In the genomic region with DNA sequence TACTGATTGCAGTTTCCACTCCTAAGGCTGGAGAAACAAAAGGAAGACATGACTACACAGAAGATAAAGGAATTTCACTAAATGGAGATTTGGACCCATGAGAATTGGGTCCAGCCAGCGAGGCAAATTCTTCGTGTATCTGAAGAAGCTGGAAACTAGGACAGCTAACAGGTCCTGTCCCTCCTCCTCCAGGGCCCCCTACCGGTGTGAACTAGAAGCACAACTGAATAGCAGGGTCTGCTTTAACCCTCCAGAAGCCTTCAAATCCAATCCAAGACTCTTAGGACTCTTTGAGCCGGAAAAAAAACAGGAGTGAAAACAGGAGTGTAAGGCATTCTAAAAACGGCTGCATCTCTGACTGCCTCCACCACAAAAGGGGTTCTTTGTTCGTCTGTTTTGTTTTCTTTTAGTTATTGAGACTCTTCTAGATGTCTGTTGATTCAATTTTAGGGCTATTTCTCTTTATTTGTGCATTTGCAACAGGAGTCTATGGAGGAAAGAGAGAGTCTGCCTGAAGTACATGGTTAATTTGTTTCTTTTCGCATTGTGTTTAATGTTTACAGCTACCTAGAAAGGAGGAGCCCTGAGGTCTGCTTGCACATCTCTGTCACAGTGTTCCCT, we compare ENCODE assay signal across 8 mouse cellular contexts. TPM values are rescaled to one million over a fixed set of nuclear protein-coding genes. Genes with fewer than 3 reads are reported as not detected.
A peak's percentile ranks its signal among the peaks of the same experiment; 100 is the strongest.
DNase-seq lines count a peak whose midpoint lies in the region; ATAC-seq and TF ChIP-seq lines count a peak whose summit lies in the region.

No protein-coding gene starts in this region.

- H3K4me2 ChIP-seq in embryonic facial prominence, embryonic 15.5 days (replicated peaks): peak overlapping the region; percentile 95; the same call in 1 of the 2 replicates
- H3K4me2 ChIP-seq in midbrain, embryonic 14.5 days (ENCODE audit: low read length): peak overlapping the region; percentile 88

- no peak overlapping the region for H3K4me3 ChIP-seq in left cerebral cortex, adult 2 months
- no peak overlapping the region for H3K4me3 ChIP-seq in embryonic facial prominence, embryonic 15.5 days (replicated peaks)
- H3K4me3 ChIP-seq in midbrain, embryonic 14.5 days (replicated peaks; ENCODE audit: low read depth, low read length): no peak overlapping the region
- no peak overlapping the region for H3K4me3 ChIP-seq in lung, adult 2 months (replicated peaks; ENCODE audit: extremely low read depth, low read depth, low read length)

- no peaks in the 10 kb centered on the region for H3K36me3 ChIP-seq in embryonic facial prominence, embryonic 15.5 days
- no peaks in the 10 kb centered on the region for H3K36me3 ChIP-seq in midbrain, embryonic 14.5 days (ENCODE audit: control insufficient read depth, insufficient read depth, low read length)

- TF ChIP-seq CTCF in left cerebral cortex, adult 2 months (IDR thresholded peaks at IDR 0.05): peak; percentile 52
- TF ChIP-seq CTCF in lung, adult 2 months (IDR thresholded peaks at IDR 0.05; ENCODE audit: insufficient read depth, low read length): no peak

- no peak for ATAC-seq in embryonic facial prominence, embryonic 15.5 days (ENCODE audit: insufficient number of reproducible peaks, low FRiP score, low TSS enrichment, low read depth)
- no peak for ATAC-seq in midbrain, embryonic 14.5 days (ENCODE audit: low FRiP score, low TSS enrichment)
- ATAC-seq in activated CD4-positive, CD25-positive, alpha-beta regulatory T cell, adult 4 months: no peak

- peak; percentile 9 for DNase-seq in cerebellum, adult 18-20 months
- no peak for DNase-seq in cerebellum, adult 11-12 months
- DNase-seq in left cerebral cortex, adult 2 months (ENCODE audit: extremely low spot score in 1 of 2, low spot score in 2 of 2): no peak
- no peak for DNase-seq in left cerebral cortex, adult 9 months (ENCODE audit: low spot score in 2 of 2)
- peak; percentile 30 for DNase-seq in midbrain, embryonic 14.5 days
- DNase-seq in lung, adult 2 months: no peak

- H3K9me3 ChIP-seq in embryonic facial prominence, embryonic 15.5 days (replicated peaks): no peaks in the 10 kb centered on the region
- no peaks in the 10 kb centered on the region for H3K9me3 ChIP-seq in midbrain, embryonic 14.5 days (ENCODE audit: control insufficient read depth, low read length)

- no peak overlapping the region for H3K9ac ChIP-seq in embryonic facial prominence, embryonic 15.5 days
- H3K9ac ChIP-seq in midbrain, embryonic 14.5 days (replicated peaks; ENCODE audit: low read length): no peak overlapping the region

- WGBS in embryonic facial prominence, embryonic 15.5 days: 35% methylated on average over 7 of the region's 7 CpGs
- WGBS in midbrain, embryonic 14.5 days: 42% methylated on average over 7 of the region's 7 CpGs
- WGBS in lung, adult 2 months: 50% methylated on average over 7 of the region's 7 CpGs

- no peak for TF ChIP-seq POLR2A in lung, adult 2 months (IDR thresholded peaks at IDR 0.05; ENCODE audit: borderline replicate concordance, extremely low read depth, low read depth, low read length)

- H3K27me3 ChIP-seq in embryonic facial prominence, embryonic 15.5 days: peaks cover 10% of the 10 kb centered on the region
- H3K27me3 ChIP-seq in midbrain, embryonic 14.5 days (ENCODE audit: control insufficient read depth, insufficient read depth, low read length): peaks cover 17% of the 10 kb centered on the region; the same call in 1 of the 2 replicates

- H3K4me1 ChIP-seq in embryonic facial prominence, embryonic 15.5 days: peaks cover 10% of the 10 kb centered on the region; the same call in 1 of the 2 replicates
- peaks cover 7% of the 10 kb centered on the region; the same call in 1 of the 2 replicates for H3K4me1 ChIP-seq in midbrain, embryonic 14.5 days (ENCODE audit: control insufficient read depth, insufficient read depth, low read length)
- H3K4me1 ChIP-seq in lung, adult 2 months (ENCODE audit: control insufficient read depth, insufficient read depth, low read length): peaks cover 6% of the 10 kb centered on the region

- H3K27ac ChIP-seq in left cerebral cortex, adult 2 months: no peak overlapping the region
- no peak overlapping the region for H3K27ac ChIP-seq in embryonic facial prominence, embryonic 15.5 days (replicated peaks)
- no peak overlapping the region for H3K27ac ChIP-seq in midbrain, embryonic 14.5 days (replicated peaks; ENCODE audit: low read depth, low read length)

- intact Hi-C loops in left cerebral cortex, adult 2 months (cut with DNase I): loop anchor here (1.0 to 10.0 kb wide), 2 partner anchors 100 to 413 kb away; no protein-coding TSS in a partner anchor

RNA-seq across cellular contexts. Expression of a gene that starts 0.7 kb away (rescaled TPM):
- total RNA-seq in left cerebral cortex, adult 2 months (2021): under 1 TPM; 0.27 to 0.49 TPM
- polyA plus RNA-seq in embryonic facial prominence, embryonic 15.5 days (2015; fragmentation: Nextera tagmentation; extraction: Ambion mirVana): 0.56 and 0.68 TPM in 2 replicates
- polyA plus RNA-seq in midbrain, embryonic 14.5 days (2014; fragmentation: Nextera tagmentation; extraction: Ambion mirVana): 0.26 and 0.65 TPM in 2 replicates
- polyA plus RNA-seq in lung, adult 2 months (2012; rRNA removed): 0.13 TPM in 1 of 2 replicates, not detected in the other
- under 1 TPM in 1 of 2 experiments, not detected in 1; 0.22 TPM for polyA plus RNA-seq in activated CD4-positive, CD25-positive, alpha-beta regulatory T cell, adult 4 months (2017; shearing (Covaris generic))

Comparison
In these comparisons a context has a peak if more than half of its experiments do, and no peak if none do; other contexts are left out.
1. DNase-seq: peak in cerebellum, adult 18-20 months (2 of 2) and midbrain, embryonic 14.5 days (single experiment); none in cerebellum, adult 11-12 months (single experiment), left cerebral cortex, adult 2 months (0 of 2), left cerebral cortex, adult 9 months (0 of 2) and lung, adult 2 months (single experiment).